Mouse (Mus musculus): ENCODE results near the gene 2900026A02Rik.

DNA sequence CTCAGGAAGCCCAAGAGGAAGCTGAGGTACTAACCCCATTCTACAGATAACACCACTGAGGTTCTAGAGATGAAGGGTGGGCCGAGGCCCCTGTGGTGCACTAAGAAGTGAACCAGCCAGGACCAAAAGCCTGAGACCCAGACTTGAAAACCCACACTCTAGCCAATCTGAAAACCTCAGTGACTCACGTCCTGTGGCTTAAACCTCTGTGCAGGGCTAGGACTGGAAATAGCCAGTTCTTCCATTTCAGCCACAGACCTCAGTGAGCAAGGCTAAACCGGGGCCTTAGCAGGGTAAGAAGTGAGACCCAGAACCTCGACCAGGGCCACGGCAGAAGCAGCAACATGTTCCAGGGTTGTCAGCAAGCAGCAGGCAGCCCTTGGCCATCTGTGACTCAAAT, 64.0 kb downstream of the 2900026A02Rik start:
- TF ChIP-seq ZC3H11A (IDR thresholded peaks at IDR 0.05; ENCODE audit: borderline replicate concordance, low read depth, low read length) (no peak), ZNF384 (IDR thresholded peaks at IDR 0.05; ENCODE audit: low read depth, low read length) (no peak), HCFC1 (IDR thresholded peaks at IDR 0.05; ENCODE audit: borderline replicate concordance, insufficient read depth, low read length) (no peak)

All from ES-E14 (cell line).